Mouse (Mus musculus) mouse trophoblast stem cell (cell line): ENCODE results near the gene Gast.
"Not testable (repeated sequence)": the region's sequence is repeated elsewhere in the genome, so short reads cannot be mapped to it uniquely, and the experiment has no call there.

Experiments
- in situ Hi-C, 2 experiments: fragments of 300-500 bp; cut with MseI, MboI; formaldehyde crosslinking; loops; 2 replicates in 1 of 2; 3 replicates in 1 of 2; pipeline ENCODE4 v1.15.1; 2025

Gast gene

DNA sequence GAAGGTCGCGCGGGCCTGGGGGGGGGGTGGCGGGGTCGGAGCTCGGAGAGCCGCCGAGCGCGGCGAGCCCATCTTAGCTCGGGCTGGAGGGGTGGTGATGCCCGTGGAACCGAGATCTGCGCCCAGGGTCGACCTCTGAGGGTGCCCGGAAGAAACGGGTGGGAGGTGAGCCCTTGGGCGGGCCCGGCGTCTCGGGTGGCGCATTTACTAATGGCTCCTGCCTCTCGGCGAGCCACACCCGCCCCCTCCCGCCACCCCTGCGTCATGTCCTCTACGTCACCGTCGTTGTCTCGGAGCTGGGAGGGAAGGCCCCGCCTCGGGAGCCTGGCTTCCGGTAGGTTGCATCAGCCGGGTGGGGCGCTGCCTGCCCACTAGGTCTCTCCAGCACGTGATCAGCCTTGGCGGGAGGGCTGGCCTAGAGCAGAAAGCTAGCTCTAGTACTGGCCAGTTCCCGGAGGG lies 14.0 kb upstream of the Gast start:
- in situ Hi-C loops, result no loop called here

DNA sequence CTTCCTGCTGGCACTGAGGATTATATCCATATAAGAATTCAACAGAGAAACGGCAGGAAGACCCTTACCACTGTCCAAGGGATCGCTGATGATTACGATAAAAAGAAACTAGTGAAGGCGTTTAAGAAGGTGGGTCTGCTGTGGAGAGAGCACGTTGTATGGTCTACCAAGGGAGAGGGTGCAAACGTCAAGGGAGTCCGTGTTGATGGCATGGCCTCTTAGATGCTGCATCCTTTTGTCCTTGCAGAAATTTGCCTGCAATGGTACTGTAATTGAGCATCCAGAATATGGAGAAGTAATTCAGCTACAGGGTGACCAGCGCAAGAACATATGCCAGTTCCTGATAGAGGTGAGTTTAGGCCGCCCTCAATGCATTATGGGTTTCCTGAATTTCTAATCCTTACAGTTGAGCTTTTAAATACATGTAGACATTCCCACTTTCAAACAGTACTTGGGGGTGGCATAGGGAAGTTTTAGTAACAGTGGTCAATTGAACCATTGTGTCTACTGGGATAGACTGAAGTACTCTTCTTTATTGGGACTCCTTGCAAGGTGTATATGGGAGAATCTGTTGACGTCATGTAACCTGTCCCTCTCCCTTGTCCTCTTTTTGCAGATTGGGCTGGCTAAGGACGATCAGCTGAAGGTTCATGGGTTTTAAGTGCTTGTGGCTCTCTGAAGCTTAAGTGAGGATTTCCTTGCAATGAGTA lies 13.4 kb upstream of the Gast start:
- in situ Hi-C loops, result not testable (repeated sequence)

DNA sequence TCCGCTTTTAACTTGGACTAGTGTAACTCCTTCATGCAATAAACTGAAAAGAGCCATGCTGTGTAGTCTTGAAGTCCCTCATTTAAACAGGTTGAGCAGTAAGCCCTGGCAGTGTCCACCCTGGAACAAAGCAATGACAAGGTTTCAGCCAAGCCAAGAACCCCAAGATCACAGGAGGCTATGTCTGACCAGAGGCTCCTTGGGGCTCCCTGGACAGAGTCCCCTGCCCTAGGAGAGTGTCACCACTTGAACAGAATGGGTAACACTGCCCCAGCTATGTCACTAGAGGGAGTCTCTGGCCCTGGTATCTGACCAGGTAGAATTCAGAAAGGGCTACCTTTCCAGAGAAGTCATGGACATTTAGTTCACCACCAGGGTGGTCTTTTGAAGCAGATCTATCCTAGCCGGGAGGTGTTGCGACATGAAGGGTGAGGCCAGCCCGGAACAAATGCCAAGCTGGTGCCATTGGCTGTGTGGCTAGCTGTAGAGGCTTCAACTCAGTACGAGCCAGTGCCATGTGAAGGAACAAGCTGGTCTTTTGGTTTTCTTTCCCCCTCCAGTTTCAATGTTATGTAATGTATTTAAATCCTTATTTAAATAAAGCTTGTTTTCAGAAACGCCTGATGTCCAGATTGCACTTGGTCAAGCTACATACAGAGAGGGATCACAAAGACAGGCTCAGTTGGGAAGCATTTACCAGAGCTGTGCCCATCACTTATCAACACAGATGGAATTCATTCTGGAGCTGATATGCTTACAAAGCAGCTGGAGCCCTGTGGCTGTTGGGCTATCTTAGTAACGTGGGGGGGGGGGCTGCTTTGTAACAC lies 12.5 kb upstream of the Gast start:
- in situ Hi-C loops, result not testable (repeated sequence)

DNA sequence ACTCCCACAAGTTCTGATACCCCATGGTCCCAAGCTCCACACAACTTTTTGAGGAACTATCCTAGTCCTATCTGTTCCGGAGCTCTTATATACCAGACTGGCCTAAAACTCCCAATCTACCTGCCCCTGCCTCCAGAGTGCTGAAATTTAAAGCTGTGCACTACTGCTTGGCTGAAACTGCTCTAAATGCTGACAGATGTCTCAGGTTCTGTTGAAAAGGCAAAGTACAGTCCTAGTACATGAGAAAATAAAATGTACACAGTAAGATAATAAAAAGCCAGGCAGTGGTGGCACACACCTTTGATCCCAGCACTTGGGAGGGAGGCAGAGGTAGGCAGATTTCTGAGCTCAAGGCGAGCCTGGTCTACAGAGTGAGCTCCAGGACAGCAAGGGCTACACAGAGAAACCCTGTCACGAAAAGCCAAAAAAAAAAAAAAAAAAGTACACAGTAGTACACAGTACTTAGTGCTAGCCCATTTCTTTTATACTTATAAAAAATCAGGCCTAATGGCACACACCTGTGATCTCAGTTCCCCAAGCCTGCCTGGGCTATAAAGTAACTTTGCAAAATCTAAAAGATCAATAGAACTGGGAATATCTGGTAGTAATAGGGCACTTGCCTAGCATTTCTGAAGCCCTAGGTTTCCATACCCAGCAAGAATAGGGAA lies 11.5 kb upstream of the Gast start:
- in situ Hi-C loops, result no loop called here

DNA sequence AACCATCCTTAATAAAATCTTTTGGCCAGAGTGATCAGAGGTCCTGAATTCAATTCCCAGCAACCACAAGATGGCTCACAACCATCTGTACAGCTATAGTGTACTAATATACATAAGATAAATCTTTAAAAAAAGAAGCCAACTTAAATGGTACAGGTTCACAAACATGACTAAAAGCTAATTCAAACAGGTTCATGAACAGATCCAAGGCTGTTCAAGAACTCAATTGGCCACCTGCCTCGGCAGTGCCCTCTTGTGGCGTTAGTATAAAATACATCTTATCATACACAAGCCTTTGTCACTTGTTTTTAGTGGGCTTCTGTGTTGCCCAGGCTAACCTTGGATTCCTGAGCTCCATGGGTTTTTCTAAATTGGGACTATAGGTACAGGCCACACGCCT lies 10.6 kb upstream of the Gast start:
- in situ Hi-C loops, result no loop called here

DNA sequence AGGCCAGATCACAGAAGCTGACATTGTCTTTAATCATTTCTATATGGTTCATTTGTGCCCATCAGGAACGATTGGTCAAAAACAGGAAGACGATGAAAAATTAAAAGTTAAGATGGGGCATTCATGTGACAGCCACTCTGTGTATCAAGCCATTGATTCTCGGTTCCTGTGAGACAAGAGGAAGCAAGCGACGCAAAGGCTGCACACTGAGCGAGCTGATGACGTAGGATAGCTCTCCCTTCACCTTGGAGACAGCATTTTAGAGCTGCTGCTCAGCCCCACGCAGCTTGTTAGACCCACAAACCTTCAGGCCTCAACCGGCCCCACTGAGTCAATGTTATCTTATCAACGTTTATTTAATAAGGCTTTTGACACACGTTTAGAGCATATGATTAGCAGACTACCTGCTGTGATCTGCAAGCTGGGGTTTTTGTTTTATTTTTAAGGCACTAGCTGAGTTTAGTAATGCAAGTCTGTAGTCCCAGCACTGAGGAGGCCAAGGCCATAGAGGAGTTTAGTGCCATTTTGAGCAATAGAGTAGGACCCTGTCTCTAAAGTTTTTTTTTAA lies 9.1 kb upstream of the Gast start:
- in situ Hi-C loops, result no loop called here

DNA sequence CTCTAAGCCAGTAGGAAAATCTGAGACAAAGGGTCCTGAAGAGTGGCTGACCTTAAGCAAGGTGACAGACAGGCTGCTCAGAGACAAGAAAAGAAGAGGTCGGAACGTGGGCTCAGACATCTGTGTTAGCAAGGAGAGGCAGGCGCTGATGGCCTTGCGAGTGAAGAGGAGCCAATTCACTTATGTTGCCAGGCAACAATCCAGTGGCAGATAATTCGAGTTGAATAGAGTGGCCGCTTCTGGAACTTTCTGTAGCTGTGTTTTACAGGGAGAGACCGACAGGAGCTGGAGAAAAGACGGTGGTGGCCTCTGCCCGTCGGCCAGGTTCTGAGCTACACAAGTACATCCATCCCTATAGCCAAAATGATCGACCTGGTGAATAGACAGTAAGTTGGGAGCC lies 6.9 kb upstream of the Gast start:
- in situ Hi-C loops, result no loop called here

DNA sequence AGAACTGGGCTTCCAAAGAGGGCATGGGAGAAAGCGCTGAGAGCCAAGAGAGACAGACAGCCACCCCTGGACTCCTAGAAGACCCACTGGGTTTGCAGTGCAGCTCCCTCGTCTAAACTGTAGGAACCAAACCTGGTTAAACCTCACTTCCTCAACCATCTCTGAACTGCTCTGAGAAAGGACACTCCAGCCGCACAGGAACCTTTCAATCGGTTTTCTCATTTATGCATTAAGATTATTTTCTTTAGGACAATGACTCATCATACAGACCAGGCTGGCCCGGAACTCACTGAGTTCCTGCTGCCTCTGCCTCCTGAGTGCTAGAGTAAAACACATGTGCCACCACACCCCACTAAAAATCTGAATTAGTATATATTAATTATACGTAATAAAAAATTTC lies 6.4 kb upstream of the Gast start:
- in situ Hi-C loops, result no loop called here

DNA sequence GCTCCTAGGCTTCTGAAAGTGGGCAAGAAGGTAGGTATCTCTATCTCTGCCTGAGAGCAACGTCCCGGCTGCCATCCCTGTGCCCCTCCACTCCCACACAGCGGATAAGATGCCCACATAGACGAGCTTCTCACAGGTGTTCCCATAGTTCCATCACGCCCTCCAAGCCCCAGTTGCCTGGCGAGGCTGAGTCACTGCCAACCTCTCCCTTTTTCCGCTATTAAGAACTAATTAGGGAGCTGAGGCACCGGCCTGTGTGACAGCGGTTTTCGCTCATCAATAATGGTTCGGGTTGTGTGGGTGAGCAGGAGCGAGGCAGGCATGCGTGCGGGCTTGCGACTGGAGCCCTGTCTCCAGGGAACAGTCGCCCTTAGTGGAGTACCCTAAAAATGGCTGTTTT lies 4.0 kb upstream of the Gast start:
- in situ Hi-C loops, result no loop called here

DNA sequence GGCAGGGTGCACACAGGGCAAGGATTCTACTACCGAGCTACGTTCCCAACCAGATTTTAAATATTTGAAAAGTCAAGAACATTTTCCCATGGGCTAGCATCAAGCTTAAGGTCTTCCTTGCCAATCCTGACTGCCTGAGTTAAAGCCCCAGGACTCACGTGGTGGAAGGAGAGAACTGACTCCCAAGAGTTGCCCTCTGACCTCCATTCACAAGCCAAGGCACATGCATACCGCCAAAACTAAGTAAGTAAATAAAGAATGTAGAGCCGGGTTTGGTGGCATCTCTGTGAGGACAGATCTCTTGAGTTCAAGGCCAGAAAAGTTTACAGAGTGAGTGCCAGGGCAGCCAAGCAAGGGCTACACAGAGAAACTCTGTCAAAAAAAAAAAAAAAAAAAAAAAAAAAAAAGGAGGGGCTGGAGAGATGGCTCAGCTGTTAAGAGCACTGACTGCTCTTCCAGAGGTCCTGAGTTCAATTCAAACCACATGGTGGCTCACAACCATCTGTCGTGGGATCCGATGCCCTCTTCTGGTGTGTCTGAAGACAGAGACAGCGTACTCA lies 3.3 kb upstream of the Gast start:
- in situ Hi-C loops, result not testable (repeated sequence)

DNA sequence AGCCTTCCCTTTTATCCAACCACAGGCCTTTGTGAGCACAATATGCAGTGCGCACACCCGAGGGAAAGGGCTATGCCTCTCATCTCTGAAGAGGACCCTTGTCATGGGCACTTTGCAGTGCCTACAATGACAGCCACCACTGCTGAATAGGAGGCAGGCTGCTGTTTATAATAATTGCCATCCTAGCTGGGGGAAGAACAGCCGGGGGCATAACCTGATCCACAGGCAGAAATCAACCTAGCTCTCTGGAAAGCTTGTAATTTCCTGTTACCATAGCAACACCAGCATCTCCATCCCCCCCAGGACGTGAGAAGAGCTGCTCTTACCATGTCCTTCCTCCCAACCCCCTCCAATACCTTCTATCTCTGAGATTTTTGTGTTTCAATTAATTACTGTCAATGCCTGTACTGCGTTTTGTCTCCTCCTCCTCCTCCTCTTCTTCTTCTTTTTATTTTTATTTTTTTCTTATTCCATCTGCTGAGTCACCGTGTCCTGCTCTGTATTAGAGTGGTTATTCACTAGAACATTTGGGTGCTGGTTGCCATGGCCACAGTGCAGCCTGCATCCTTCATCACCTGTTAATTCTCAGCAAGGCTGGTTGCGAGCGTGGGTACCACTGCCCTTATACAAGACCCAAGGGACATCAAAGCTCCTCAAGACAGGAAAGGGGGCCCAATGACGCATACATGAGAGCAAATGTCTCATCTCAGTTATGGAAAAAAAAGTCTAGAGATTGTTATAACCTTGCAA lies 1.3 kb upstream of the Gast start:
- in situ Hi-C loops, result no loop called here

DNA sequence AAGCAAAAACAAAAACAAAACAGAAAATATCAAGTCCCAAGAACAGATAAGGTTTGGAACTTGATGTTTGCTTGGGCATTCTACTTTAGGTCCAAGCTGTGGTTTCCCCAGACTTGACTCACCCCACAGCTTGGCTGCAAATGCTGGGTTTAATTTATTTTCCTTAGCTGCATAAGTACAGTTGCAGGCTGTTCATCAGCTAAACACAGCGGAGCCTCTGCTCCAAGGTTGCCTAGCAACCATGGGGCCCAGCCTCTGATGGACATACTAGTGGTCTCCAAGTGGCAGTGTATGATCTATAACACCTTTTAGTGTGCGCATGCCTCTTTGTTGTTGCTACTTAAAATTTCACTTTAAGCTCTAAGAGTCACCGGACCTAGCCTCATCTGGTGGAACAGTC lies 1.5 kb downstream of the Gast start:
- in situ Hi-C loops, result no loop called here

DNA sequence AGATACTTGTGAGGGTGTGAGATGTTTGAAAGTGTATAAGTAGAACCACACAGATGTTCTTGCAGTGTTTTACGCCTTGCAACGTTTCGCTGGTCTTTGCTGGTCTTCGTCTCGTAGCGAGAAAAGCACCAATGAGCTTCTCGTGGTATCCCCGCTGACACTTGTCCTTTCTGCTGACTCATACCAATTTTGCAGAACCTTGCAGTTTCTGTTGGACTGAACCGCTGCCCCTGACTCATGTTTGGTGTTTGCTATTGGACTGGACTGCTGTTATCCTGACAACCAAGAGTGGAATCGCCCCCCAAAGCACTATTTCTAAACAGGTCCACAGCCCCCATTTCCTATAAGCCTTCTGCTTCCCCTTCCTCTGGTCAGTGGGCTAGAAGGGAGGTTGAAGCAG lies 10.1 kb downstream of the Gast start:
- in situ Hi-C loops, result no loop called here

DNA sequence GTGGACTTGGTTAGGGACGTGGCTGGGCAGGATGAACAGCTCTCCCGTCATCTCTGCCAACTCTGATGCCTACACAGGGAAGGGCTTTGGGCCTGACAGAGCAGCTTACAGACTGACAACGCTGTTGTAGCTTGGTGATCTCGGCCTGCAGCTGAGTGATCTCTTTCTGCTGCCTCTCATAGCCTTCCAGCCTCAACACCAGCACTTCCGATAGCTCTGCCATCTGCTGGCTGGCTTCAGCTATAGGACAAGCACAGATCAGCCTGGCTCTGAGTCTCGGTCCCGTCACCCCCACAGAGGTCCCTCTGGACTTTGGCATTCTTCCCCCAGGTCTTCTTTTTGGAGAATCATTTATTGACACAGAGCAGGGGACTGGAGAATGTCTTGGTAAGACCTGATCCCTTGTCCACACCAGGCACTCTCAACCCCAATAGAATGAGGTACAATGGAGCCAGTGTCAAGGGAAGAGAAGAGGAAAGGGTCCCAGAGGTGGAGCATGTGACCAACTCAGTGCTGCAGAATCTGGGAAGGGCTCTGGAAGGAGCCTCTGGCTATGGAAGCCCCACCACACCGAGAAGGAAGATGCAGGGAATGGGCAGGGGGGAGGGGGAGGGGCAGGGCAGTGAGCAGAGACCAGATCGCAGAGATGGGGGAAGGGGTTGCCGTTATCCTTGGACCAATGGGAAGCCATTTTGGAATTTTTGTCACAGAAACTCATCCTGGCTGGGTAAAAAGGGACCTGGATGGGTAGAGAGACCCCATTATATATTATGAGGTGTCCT lies 18.1 kb downstream of the Gast start:
- in situ Hi-C loops, result no loop called here

DNA sequence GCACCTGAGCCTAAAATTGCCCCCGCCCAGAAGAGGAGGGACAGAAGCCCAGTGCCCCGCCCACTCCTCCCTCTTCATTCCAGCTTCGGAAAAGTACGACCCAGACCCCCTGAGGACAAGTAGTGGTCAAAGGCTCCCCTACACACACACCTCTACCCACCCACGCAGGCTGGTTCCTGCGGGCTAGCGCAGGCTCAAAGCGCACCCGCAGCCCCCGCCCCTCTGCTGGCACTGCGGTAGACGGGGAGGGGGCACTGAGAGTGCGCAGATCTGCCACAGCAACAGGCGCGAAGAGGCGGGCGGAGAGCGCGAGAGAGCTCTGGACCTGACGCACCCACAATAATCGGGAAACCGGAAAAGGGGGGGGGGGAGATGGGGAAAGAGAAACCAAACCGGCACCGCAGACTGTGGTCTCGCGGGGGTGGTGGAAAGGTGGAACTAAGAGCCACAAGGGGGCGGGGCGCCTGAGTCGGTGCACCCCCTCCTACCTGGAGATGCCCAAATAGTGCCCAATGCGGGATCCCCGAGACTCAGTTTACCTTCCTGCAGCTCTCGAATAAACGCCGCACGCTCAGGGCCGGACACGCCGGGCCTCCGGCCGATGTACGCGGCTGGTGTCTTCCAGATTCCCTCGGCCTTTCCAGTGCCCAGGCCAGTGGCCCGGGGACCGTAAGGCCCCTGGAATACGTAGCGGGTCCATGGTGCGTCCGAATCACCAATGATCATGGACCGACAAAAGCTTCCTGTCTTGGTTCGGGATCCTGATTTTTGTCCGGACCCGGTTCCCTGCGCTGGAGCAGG lies 21.1 kb downstream of the Gast start:
- in situ Hi-C loops, result no loop called here

DNA sequence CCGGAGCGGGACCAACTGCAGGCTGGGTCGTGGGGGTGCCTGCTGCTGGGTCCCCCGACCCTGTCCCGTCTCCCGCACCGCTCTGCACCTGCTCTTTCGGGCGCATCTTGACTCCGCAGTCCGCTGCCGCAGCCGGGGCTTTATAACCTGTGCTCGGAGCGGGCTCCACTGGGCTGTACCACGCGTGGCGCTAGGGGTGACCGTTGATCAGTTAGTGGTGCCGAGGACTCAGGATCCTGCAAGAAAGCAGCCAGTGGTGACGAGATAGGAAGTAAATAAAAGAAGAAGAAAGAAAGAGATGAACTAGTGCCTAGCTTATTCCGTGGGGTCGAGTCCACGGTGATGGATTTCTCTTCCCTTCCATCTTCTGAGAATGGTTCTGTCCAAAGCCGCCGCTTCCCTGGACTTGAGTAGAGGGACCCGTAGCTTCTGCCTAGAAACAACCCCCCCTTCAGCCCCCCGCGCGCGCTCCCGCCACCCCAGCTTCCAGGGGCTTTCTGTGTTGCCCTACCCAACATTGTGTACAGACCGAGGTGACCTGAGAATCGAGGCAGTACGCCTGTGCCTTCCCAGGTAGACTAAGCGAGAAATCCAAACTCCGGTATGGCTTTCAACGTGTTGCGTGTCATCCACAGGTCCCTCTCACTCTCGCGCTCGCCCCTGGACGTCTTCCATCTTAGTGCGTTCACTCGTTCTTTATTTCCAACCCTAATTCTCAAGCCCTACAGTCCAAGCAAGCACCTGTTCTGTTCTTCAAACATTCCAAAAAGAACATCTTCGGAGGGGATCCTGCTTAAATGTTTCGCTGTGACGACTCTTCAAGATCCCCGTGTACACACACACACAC lies 22.0 kb downstream of the Gast start, which contains the start of gene Hap1:
TSS of gene Hap1 (minus strand) at position 157 of the 847 bp plus-strand sequence.
- in situ Hi-C loops, result no loop called here

DNA sequence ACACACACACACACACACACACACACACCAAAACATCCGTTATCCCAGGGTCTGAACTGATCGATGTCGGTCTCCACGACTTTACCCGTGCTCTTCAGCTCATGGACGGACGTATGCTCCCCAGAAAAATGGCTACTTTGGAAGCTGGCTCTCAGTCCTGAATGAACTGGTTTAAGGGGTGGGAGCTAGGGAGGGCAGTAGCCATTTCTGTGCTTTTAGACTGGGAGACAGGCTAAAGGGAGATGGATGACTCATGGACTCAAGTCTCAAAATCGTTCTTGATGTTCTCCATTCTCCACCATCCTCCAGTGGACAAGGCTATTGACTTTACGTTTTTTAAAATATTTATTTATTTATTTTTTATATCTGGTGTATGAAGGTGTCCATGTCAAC lies 22.6 kb downstream of the Gast start:
- in situ Hi-C loops, result no loop called here

DNA sequence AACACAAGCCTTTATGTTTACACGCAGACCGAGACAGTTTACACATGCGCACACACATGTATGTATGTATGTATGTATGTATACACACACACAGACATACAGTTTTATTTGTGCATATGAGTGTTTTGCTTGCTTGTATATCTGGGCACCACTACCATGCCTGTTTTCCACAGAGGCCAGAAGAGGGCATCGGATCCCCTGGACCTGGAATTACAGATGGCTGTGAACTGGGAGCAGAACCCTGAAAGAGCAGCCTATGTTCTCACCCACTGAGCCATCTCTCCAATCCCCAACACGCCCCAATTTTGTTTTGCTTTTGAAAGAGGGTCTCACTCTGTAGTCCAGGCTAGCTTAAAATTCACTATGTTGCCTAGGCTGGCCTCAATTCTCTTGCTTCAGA lies 23.2 kb downstream of the Gast start:
- in situ Hi-C loops, result no loop called here

DNA sequence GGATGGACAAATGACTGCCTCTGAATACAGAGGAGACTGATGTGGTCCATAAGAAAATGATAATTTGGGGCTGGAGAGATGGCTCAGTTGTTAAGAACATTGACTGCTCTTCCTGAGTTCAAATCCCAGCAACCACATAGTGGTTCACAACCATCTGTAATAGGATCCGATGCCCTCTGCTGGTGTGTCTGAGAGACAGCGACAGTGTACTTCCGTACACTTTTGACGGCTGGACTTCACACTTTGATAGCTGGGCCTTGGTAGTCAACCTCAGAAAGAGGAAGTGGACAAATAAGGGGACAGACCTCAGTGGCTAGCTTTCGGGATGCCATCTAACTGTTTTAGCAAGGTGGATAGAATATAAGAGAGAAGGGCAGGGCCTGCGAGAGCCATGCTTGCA lies 26.0 kb downstream of the Gast start:
- in situ Hi-C loops, result loop anchor here (5.0 to 10.0 kb wide), 2 partner anchors 47 to 115 kb away; partner anchors contain the start of gene Klhl11 (in 1 of the 2)
